Mouse (Mus musculus) urinary bladder, postnatal 25 days (tissue): ENCODE measurements around the gene Prmt7.

Source experiments
- DNase-seq: peaks from one replicate; pipeline ENCODE4 v3.0.0; 2022; ENCODE audit warnings: low spot score

Prmt7 gene

DNA sequence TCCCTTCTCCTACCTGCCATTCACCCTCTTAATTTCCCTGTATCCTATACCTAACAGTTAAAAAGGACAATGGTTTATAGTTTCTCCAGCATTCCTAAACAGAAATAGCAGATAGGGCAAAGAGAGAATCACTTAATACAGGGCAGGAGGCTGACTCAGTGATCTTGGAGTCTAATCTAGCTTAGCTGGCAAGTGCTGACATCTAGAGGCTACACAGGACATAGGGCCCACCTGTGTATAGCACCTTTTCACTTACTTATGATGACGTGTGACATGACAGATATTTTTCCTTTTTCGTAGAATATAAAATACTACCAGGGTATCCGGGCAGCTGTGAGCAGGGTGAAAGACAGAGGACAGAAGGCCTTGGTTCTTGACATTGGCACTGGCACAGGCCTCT is 8.9 kb downstream of the Prmt7 start:
- no peak for DNase-seq

DNA sequence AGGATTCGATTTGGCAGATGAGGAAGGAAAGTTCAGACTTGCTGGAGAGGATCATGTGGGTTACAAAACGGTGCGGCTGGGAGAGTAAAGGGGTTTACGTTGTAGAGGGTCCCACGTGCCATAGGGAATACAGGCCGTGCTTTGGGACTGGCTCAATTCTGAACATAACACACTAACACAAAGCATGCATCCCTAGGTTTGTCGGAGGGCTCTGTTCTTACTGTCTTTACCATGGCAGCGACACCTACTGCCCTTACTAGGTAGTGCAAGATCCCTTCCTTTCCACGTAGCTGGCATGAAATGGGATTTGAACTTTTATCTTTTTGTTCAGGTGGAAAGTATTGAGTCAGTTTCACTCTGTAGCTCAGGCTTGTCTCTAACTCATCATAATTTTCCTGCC is 15.9 kb downstream of the Prmt7 start:
- DNase-seq, result peak; percentile 49

DNA sequence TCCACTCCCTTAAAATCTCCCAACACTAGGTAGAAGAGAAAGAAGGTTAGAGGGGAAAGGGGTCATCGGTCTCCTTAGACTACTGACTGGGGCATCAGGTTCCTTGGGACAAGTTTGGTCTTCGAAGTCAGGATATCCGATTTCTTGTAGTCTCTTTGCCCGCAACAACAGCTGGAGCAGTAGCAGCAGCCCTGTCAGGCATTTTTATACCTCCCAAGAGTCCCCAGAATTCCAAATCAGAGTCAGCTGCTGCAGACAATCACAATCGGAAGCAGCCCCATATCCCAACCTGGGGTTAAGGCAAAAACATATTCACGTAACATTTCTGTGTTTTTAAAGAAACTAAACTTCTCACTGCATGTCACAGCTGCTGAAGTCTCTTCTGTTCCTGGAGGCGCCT is 20.8 kb downstream of the Prmt7 start:
- DNase-seq, result no peak

DNA sequence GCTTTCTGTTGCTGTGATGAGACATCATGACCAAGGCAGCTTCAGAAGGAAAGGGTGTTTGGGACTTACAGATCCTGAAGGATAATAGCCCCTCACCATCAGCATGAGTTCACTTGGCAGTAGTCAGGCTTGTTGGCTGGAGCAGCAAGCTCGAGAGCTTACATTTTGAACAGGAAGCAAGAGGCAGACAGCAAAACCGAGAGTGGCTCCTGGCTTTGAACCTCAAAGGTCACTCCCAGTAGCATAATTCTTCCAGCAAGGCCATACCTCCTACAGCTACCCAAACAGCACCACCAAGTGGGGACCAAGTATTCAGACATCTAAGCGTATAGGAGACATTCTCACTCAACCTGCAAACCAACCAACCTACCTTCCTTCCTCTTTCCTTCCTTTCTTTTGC is 22.0 kb downstream of the Prmt7 start:
- DNase-seq, result no peak

DNA sequence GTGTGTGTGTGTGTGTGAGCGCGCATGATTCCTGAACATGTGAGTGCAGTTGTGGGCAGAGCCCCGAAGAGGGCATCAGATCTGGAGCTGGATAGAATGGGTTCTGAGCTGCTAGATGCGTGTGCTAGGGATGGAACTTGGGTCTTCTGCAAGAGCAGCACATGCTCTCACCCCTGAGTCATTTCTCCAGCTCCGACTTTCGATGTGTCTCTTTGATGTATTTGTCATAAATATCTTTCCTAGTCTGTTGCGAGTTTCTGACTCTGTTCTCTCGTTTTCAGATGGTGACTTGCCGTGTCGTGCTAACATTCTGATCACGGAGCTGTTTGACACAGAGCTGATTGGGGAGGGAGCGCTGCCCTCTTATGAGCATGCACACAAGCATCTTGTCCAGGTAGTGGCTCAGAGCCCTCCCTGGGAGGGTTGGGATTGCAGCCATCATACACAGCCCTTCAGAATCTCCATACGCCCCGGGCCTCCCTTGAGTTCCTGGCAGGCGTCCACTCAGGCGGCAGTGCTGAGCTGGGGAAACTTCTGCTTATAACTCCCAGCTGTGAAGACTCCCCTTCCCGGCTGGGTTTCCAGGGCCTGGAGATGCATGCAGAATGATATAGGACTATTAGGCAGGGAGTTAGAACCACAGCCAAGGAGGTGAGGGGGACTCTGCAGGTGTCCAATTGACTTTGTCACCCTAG is 24.0 kb downstream of the Prmt7 start:
- DNase-seq, result no peak

DNA sequence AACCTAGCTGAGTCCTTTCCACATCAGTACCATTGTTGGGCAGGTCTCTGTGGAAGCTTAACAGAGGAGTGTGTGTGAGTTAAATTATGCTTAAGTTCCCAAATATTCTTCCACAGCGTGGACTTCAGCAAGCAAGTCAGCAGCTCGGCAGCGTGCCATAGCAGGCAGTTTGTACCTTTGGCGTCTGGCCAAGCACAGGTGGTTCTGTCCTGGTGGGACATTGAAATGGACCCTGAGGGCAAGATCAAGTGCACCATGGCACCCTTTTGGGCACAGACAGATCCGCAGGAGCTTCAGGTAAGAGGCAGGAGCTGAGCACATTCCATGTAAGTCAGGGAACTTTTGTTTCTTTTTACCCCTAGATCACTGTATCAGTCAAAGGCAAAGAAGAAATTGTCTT is 26.4 kb downstream of the Prmt7 start:
- DNase-seq, result no peak

DNA sequence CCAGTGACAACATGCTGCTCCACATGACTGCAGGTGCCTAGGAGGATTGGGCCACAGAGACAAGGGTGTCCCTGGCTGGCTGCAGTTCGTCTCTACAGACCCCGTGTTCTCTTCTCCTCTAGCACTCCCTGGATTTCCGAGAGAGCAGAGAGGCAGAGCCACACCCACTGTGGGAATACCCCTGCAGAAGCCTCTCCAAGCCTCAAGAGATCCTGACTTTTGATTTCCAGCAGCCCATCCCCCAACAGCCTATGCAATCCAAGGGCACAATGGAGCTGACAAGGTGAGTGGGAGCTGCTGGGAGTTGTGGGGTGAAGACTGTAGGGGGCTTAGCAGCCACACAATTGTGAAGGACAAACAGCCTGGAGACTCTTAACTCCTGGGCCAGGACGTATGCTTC is 39.5 kb downstream of the Prmt7 start:
- DNase-seq, result no peak

DNA sequence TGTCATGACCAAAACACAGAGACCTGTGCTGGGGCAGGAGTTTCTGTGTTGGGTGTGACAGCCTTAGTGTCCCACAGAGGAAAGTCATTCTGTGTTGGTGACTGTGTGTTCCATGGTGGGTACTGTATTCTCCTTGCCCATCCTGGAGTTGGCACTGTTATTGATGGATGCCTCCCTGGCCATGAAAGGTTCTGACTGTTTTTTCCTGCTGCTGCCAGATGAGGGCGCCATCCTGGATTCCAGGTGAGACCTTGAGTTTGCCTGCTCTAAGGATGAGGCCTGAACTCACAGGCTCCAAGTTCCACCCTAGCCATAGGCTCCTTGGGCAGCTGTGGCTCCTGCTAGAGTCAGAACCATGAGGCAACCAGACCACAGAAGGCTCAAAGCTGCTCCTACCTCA is 47.4 kb downstream of the Prmt7 start:
- DNase-seq, result no peak

DNA sequence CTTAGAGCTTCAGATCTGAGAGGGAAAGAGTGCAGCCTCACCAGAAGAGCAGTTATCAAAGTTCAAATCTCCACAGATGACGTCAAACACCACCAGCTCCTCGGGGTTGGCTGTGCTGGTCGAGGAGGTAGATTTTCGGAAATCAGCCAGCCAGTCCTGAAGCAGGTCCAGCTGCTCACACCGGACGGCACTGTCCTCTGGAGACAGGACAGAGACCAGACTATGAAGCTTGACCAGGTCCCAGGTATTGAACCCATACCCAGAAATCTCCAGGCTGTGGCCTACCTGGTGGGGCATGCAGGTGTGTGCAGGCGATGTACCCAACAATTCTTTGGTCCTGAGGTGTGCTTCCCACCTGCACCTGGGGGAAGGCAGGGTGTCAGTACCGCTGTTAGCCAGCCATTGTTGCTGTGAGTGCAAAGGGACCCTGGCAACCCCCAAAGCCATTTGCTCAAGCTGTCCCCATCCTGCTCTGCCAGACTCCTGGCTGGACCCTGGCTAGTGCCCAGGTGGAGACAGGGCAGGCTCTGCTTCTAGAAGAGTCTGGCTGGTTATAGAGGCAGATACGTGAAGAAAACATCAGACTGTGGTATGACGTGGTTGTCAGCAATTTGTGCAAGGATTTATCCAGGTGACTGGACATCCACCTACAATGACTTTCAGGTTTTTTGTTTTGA is 49.0 kb downstream of the Prmt7 start:
- no peak for DNase-seq

DNA sequence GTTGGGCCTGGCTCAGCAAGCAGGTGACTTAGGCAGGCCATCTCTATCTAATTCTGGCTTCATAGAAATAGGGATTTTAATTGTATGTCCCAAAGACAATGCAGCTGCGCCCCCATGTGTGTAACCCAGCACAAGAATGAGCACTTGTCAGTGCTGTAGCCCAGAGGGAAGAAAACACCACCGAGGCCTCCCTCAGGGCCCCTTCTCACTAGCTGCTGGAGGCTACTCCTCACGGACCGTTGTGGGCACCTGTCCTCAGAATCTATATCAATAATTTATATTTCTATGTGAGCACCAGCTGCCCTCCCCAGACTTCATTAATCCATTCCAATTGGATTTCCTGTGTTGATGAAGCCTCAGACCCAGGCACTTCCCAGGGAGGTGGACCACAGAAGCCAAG is 50.2 kb downstream of the Prmt7 start:
- no peak for DNase-seq

DNA sequence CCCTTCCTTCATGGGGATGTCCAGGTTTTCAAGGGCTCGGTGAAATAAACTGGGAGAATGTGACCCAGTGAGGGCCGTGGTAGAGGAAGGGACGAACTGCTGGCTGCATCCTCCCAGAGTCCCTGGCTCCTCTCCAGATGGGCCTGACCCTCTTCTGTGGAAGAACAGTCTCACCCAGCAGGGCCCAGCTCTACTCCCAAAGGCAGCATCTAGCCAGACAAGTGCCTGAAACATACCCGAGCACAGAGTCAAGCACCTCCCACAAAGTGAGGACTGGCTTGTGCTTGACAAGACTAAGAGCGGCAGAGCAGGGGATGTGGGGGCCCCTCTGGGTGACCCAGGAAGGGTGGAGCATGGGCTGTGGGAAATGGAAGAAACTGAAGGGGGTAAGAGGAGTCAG is 51.6 kb downstream of the Prmt7 start:
- DNase-seq, result no peak

DNA sequence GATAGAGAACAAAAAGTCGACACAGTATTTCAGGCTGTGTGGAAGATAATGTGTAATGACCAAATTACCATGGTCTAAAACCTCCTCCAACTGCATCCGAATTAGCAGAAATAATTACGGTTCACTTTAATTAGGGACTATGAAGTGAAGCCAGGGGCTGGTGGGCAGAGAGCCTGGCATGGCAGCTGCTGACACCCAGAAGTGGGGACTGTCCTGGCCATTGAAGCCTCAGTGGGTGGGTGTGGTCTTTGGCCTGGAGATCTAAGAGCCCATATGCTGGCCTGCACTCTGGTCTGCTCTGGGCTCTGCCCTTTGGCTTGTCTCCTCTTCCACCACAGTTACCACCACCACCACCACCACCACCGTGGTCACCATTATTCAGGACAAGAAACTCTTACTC is 53.2 kb downstream of the Prmt7 start:
- DNase-seq, result no peak

DNA sequence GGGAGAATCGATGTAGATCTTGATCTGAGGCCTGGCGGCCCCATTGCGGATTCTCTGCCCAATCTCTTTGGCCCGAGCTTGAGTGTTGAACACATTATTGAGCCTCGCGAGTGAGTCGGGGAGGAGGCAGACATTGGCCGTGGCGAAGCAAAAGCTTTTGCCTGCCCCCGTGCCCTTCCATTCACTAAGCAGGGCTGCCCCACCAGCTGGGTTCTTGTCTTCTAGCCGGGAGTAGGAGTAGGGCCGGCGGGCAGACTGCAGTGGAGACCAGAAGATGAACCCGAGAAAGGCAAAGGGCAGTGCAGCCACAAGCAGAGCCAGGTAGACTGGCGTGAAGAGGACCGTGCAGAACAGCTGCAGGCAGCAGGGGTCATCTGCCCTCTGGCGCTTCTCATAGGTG is 54.7 kb downstream of the Prmt7 start:
- DNase-seq, result no peak

DNA sequence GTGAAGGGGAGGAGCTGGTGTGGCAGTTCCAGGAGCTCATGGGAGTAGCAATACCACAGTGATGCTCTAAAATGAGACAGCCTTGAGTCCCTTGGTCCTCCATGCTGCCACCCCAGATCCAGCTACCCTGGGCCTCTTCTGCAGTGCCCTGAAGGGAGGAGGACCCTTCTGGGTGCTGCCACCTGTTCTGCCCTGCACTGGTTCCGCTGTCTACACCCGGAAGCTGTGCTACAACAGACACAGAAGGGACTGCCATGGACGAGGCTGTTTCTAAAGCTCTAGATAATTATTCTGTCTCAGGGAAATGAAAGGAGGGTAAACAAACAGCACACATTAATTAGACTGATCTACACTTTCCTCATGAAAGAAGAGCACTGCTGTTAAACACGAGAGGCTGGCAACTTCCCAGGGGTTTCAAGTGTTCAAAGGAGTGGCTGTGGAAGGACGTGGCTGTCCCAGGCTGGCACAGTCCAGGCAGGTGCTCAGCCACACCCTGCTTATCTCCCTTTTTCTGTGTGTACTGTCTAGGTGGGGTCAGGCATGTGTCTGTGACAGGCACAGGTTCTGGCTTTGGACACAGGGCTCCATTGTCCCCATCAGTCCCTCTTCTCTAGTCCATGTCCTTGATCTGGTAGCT is 58.1 kb downstream of the Prmt7 start:
- no peak for DNase-seq

DNA sequence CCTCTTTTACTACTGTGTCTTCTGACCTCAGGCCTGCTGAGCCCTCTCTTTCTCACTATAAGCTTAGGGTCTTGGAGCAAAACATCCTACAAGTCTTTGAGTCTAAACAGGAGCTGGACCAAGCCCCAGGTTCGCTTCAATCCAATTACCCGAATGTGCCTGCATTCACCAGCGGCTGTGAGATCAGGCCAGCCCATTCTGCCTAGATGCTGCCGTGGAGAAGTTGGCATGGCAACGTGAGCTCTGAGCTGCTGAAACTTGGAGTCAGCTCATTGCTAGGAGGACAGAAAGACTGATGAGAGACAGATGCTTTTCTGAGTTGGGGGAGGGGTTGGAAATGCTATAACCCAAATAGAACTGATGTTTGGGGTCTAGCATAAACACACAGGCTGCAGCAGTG is 60.1 kb downstream of the Prmt7 start:
- DNase-seq, result no peak

DNA sequence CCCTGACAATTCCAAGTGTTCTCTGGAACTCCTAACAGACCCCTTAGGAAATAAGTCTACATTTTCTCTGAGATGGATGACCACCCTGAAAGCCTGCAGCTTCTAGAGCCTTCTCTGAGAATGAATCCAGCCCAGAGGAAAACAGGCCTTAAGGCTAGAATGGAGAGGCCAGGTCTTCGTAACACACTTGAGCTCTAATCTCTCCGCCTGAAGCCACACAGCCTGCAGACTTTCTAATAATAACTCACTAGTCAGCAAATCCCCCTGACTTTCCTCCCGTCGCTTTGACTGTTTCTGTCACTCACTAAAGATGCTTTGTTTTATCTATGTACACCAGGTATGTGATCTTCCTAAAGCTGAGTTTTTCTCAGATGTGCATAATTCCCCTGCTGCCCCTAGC is 60.6 kb downstream of the Prmt7 start:
- no peak for DNase-seq

DNA sequence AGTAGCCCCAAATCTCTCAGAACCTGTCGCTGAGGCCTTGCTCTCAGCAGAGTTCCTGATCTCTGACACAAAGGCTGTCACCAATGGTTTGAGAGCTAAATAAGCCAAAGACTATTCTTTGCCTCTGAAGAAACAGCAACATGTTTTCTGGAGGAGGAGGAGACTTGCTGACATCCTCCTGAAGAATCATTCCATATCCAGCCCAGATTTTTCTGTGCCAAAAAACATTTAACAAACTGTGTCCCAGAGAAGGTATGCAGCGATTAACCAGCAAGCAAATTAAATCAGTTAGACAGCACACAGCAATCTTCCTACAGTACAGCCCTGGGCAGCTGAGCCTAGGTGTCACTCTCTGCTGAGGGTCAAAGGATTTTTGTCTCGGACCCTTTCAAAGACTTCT is 62.7 kb downstream of the Prmt7 start:
- DNase-seq, result no peak

DNA sequence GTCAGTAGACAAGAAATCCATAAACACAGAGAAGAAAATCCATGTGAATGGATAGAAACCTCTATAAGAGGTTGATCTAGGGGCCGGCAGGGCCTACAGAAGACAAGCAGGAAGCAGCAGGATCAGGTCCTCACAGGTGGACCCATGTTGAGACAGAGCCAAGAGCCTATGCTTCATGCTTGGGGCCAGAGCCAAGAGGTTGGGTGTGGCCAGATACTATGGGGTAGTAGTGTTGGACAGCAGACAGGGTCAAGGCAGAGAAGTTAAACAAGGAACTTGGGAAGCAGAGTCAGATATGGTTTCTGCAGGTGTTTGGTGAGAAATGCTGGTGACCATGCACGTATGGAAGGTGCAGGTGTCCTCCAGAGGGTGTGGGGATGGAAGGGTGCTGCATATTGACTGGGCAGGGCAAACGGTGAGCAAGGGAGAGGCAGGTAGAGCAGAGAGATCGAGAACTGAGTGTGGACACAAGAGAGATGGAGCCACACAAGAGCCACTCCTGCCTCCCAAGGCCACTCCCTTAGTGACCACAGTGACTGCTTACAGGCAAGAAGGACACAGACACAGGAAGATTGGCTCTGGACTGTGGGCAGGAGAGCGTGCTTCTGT is 66.1 kb downstream of the Prmt7 start:
- DNase-seq, result no peak

DNA sequence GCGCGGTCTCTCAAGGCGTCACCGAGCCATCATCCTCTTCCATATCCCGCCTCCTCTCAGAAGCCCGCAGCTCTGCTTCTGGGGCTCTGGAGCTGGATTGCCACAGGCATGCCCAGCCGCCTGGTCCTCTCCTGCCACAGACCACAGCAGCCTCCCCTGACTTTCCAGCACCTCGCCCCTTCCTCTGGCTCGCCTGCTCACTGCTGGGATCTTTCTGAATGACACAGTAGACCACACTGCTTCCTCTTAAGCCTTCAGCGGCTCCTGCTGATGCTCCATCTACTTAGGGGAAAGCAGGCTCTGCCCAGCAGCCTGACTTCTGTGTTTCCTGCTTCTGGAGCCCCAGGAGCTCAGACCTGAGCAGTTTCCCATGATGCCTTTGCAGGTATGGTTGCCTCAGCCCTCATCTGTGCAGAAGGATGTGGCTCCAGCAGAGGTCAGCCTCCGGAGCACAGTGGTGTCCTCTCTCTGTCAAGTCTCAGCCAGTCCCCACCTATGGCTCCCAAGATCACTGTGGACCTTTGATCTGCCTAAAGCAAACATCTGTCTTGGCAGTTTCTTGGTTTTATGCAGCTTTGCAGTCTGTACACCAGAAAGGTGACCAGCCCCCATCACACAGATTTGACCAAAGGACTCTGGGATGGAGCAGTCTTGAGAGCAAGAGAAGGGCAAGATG is 67.8 kb downstream of the Prmt7 start:
- no peak for DNase-seq

DNA sequence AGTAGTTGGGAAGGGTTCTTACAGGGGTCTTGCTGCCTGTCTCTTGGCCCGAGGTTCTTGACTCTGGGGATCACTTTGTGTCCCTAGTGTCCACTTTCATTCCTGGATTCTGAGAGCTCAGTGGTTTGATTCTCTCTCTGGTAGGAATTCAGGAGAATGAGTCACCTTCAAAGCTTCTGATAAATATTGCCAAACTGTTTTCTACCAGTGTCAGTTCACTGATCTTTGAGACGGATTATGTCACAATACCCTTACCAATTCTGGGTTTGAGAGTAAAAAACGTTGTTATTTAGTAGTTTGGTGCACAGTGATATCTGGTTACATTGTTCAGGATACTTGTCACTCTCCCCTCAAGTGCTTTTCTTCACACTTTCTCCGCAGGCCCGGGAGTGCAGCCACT is 69.4 kb downstream of the Prmt7 start:
- no peak for DNase-seq

DNA sequence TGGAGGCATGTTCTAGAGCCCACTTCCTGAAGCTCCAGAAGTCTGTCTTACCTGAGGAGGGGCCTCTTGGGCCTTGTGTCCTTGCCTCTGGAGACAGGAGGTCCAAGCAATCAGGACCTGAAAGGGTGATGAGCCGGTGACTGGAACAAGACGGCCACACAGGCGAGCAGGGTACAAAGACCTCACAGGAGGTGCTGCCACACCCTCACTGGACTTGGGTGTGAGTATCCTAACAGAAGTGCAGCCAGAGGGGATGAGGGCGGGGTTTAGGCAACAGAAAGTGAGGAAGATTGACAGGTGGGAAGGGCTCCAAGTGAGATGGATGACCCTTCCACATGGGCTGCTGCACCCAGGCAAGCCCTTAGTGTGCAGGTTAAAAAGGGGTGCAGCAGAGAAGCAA is 70.1 kb downstream of the Prmt7 start:
- no peak for DNase-seq

DNA sequence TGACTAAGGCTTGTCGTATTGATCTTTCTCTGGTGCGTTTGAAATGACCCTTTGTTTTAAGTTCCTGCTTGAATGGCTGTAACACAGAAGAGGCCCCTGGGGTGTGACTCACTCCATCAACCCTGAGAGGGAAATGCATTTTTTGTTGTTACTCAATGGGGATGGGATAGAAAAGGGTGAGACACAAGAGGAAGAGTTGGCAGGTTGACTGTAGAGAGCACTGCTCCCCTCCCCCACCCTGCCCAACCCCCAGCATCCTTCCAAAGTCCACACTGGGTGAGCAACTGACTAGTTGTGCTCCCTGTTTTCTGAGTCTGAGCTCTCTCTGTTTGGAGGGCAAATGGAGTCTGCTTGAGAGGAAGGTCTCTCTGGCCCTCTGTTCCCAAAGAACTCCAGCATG is 76.7 kb downstream of the Prmt7 start:
- no peak for DNase-seq

DNA sequence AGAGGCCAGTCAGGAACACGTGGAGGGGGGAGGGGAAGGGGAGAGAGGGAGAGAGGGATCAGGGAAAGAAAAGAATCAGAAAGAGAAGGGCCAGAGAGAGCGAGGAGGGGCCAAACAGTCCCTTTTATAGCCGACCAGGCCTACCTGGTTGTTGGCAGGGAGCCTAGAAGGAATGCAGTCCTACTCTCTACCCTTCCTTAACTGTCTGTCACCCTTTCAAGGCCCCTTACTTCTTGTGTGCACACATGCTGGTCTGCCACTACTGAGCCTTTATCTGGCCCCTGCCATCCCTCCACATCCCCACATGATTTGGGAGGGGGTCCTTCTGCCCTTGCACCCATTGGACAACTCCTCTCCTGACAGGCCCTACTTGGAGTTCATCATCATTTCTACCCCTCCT is 78.0 kb downstream of the Prmt7 start:
- no peak for DNase-seq
